Mouse (Mus musculus) liver, postnatal 0 days (tissue): ENCODE measurements at regions not wholly inside any gene's neighbourhood (a gene's known extent, or its start where the extent isn't known, plus 50 kb on each side); places are given as distances from the start of the nearest gene placed in this dataset.

Source experiments
- ATAC-seq: fragments of 200-750 bp; cut with Nextera tagmentation; 2 replicates; pipeline ENCODE4 v1.8.0; 2017; ENCODE audit warnings: mild to moderate bottlenecking, moderate library complexity
- DNase-seq: peaks from one replicate; pipeline ENCODE4 v3.0.0-alpha.2; 2016
- H3K27ac ChIP-seq: fragments of 300-500 bp; sonication (generic); 2 replicates; pipeline ENCODE4 v1.5.1; 2014; ENCODE audit warnings: antibody characterized with exemption, moderate library complexity, mild to moderate bottlenecking, low read depth
- H3K27me3 ChIP-seq: fragments of 300-500 bp; sonication (generic); 2 replicates; pipeline ENCODE4 v1.6.1; 2014; ENCODE audit warnings: low read length, control low read depth, mixed read lengths; ENCODE audit not compliant: insufficient read depth
- H3K36me3 ChIP-seq: fragments of 300-500 bp; sonication (generic); replicated peaks from 2 replicates; pipeline ENCODE4 v1.6.1; 2014; ENCODE audit warnings: mild to moderate bottlenecking, control low read depth, low read length, moderate library complexity, mixed read lengths; ENCODE audit not compliant: insufficient read depth
- H3K4me1 ChIP-seq: fragments of 300-500 bp; sonication (generic); 2 replicates; pipeline ENCODE4 v1.6.1; 2014; ENCODE audit warnings: antibody characterized with exemption, mild to moderate bottlenecking, control low read depth; ENCODE audit not compliant: insufficient read depth
- H3K4me2 ChIP-seq: fragments of 300-500 bp; sonication (generic); 2 replicates; pipeline ENCODE4 v1.6.1; 2014; ENCODE audit warnings: low read depth, mild to moderate bottlenecking, low read length, moderate library complexity, mixed read lengths
- H3K4me3 ChIP-seq: fragments of 300-500 bp; sonication (generic); 2 replicates; pipeline ENCODE4 v1.5.1; 2014; ENCODE audit warnings: low read depth, low read length
- H3K9ac ChIP-seq: fragments of 300-500 bp; sonication (generic); replicated peaks from 2 replicates; pipeline ENCODE4 v1.6.1; 2014; ENCODE audit warnings: mild to moderate bottlenecking, moderate library complexity
- H3K9me3 ChIP-seq: fragments of 300-500 bp; sonication (generic); 2 replicates; pipeline ENCODE4 v1.6.1; 2016; ENCODE audit warnings: mild to moderate bottlenecking, control low read depth, low read length, mixed read lengths
- CTCF ChIP-seq: sonication (generic); IDR thresholded peaks from 2 replicates; pipeline ENCODE4 v1.5.1; 2016; ENCODE audit warnings: antibody characterized with exemption, low read depth
- EP300 ChIP-seq: IDR thresholded peaks from 2 replicates; pipeline ENCODE4 v1.6.1; 2016; ENCODE audit warnings: antibody characterized with exemption, low read depth, mild to moderate bottlenecking
- WGBS: fragments of 180-500 bp; shearing (Covaris S2); extraction: QIAGEN DNeasy Blood & Tissue Kit; methylation state at CpG from one replicate; pipeline ENCODE4 v1.1.7; 2014; ENCODE audit not compliant: insufficient replicate concordance; 5-methylcytosine and 5-hydroxymethylcytosine counted together

DNA sequence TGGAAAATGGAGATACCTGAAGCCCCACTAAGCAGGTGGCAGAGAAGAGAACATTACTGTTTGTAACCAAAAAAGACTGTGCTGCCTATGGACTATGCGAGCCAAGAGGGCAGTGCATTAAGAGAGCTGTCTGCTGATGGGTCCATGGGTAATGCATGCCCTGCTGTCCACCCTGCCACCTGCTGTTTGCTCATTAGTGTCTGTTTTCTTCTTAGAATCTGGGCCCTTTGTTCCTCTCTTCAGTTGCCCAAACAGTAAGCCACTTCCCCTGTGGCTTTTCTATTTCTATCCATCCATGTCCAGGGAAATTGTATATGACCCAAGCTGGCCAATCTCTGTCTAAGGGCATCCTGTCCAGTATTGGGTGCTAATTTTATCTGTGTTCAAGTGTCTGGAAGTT is 901.2 kb upstream of the Fam160b2 start:
- Histone ChIP-seq H3K9ac (no peak overlapping the region), H3K9me3 (no peaks in the 10 kb centered on the region), H3K4me3 (no peak overlapping the region), H3K27ac (no peak overlapping the region), H3K27me3 (no peaks in the 10 kb centered on the region), H3K36me3 (no peaks in the 10 kb centered on the region), H3K4me1 (no peaks in the 10 kb centered on the region), H3K4me2 (no peak overlapping the region)
- ATAC-seq = no peak
- 72% methylated on average over 1 of the region's 1 CpGs for WGBS
- TF ChIP-seq EP300 (no peak), CTCF (no peak)
- DNase-seq = no peak

DNA sequence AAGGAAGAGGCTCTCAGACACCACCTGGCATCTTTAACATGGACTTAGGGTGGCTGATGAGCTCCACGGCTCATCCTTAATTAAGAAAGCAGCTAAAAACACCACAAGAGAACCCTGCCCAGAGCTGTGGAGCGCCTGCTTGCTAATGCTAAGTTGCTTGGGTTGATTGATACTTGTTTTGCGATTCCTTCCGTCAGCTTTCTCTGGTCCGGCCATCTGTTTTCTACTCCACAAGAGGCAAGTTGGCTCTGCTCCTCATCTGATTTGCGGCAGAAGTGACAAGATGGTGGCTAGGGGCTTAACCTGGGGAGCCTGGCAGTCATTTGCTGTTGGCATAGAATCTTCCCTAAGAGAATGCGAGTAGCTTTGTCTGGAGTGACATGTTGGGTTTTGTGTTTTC is 891.6 kb upstream of the Fam160b2 start:
- no peaks in the 10 kb centered on the region for H3K4me1 ChIP-seq
- H3K9ac ChIP-seq = no peak overlapping the region
- no peak for ATAC-seq
- H3K4me2 ChIP-seq = no peak overlapping the region
- no peak overlapping the region for H3K27ac ChIP-seq
- no peak for TF ChIP-seq EP300
- no peak for TF ChIP-seq CTCF
- no peaks in the 10 kb centered on the region for H3K27me3 ChIP-seq
- no peak overlapping the region for H3K4me3 ChIP-seq
- 71% methylated on average over 7 of the region's 7 CpGs for WGBS
- DNase-seq = no peak
- H3K36me3 ChIP-seq = no peaks in the 10 kb centered on the region
- no peaks in the 10 kb centered on the region for H3K9me3 ChIP-seq

DNA sequence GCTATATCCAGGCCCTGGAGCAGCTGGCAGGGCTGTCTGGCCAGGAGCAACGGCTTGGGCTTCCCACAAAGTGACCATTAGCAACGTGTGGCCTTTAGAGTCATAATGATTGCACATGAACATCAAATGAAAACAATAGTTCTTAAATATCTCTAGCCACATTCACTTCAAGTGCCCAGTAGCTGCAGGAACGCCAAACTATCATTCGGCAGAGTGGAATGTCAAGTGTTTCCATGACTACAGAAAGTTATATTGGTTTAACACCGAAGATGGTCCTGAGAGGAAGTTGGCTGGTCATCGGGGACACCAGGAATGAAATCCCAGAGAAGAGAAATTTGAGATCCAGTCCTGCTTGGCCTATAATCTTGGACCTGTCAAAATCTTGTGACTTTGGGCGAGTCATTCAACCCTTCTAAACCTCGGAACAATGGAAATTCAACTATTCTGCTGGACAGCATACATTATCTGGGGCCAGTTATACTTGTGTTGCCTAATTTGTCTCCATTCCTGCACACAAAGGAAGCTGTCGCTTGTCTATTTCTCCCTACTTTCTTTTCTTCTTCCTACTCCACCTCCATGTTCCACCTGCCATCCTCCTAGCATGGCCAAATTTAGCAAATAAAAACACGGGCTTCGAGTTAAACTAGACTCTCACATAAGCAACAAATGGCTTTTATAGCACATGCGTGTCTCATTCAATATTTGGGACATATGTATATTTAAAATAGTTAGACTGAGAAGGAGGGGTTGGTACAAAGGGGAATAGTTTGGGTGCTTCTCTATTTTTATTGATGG is 886.7 kb upstream of the Fam160b2 start:
- no peak for ATAC-seq
- Histone ChIP-seq H3K27me3 (no peaks in the 10 kb centered on the region), H3K4me3 (no peak overlapping the region), H3K4me1 (no peaks in the 10 kb centered on the region), H3K9ac (no peak overlapping the region), H3K36me3 (no peaks in the 10 kb centered on the region), H3K4me2 (no peak overlapping the region), H3K9me3 (no peaks in the 10 kb centered on the region), H3K27ac (no peak overlapping the region)
- DNase-seq = no peak
- TF ChIP-seq CTCF = no peak
- no peak for TF ChIP-seq EP300
- WGBS = 79% methylated on average over 12 of the region's 12 CpGs

DNA sequence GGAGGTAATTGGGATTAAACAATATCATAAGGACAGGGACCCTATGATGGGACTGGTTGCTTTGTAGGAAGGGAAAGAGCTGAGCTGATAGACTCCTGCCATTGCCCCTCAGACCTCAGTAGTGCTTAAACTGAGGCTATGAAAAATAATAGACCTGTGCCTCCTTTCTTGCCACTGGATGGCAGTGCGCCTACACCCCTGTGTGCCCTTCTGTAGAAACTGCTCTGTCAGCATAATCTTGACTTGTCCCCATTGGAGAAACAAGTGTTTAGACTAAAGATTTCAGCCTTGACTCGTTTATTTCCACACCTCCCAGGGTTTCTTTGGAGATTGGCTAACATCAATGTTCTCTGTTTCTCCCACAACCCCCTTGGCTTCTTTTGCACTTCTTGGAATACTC is 876.0 kb upstream of the Fam160b2 start:
- Histone ChIP-seq H3K4me2 (no peak overlapping the region), H3K4me1 (no peaks in the 10 kb centered on the region), H3K27ac (no peak overlapping the region), H3K9me3 (no peaks in the 10 kb centered on the region), H3K27me3 (no peaks in the 10 kb centered on the region), H3K36me3 (no peaks in the 10 kb centered on the region), H3K9ac (no peak overlapping the region), H3K4me3 (no peak overlapping the region)
- TF ChIP-seq CTCF (peak; percentile 29), EP300 (no peak)
- WGBS = 50% methylated on average over 2 of the region's 2 CpGs
- ATAC-seq (no peak), DNase-seq (no peak)

DNA sequence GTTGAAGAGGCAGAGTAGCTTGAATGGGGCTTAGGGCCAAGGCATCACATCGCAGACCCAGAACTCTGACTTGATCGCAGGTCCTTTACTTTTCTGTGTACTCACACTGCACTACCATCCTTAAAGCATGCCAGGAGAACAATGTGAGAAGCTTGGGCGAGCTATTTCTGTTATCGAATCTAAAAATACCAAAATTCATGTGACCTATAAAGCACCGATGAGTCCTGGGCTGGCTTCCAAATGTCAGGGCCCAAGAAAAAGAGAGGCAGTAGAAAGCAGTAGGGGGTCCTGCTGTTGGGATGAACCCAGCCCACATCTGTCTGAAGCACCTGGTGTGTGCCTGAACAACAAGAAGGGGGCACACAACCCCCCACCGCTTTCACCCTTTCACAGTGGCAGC is 874.3 kb upstream of the Fam160b2 start:
- no peak for DNase-seq

DNA sequence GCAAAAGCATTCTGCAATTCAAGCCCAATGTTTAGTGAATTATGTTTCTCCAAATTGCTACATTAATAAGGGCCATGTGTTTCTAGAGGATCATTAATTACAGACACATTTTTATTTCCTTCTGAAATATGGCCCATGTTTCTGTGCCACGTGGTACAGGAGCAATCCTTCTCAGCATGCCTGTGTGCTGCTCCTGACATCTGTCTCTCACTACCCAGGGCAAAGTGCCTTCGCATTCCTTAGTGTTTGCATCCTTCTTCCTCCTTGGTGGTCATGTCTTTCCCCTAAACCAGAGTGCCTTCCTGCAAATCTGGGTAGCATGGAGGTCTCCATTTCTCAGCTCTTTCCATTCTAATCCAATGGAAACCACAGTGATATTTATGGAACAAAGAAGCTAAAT is 832.7 kb upstream of the Fam160b2 start:
- Histone ChIP-seq H3K27ac (no peak overlapping the region), H3K9ac (no peak overlapping the region), H3K27me3 (no peaks in the 10 kb centered on the region), H3K9me3 (no peaks in the 10 kb centered on the region), H3K4me3 (no peak overlapping the region), H3K36me3 (no peaks in the 10 kb centered on the region), H3K4me2 (no peak overlapping the region), H3K4me1 (no peaks in the 10 kb centered on the region)
- DNase-seq (no peak), ATAC-seq (no peak)
- WGBS = 55% methylated on average over 2 of the region's 2 CpGs
- no peak for TF ChIP-seq EP300
- no peak for TF ChIP-seq CTCF

More for the DNA sequence above, 874.3 kb upstream of the Fam160b2 start:
- Histone ChIP-seq H3K4me3 (no peak overlapping the region), H3K27ac (no peak overlapping the region), H3K9me3 (no peaks in the 10 kb centered on the region), H3K36me3 (no peaks in the 10 kb centered on the region), H3K4me2 (no peak overlapping the region), H3K27me3 (no peaks in the 10 kb centered on the region), H3K9ac (no peak overlapping the region), H3K4me1 (no peaks in the 10 kb centered on the region)
- no peak for TF ChIP-seq EP300
- no peak for ATAC-seq
- 77% methylated on average over 6 of the region's 6 CpGs for WGBS
